Mouse (Mus musculus): Measurements from ENCODE around the gene Med6. TPM values are rescaled to one million over a fixed set of nuclear protein-coding genes. Genes with fewer than 3 reads are reported as not detected.

The Med6 gene
- polyA plus RNA-seq, 1 experiment from 2014 or later = 54.8 TPM

GRCm38 (mm10) chr12:81619302-81619701, 24.5 kb upstream of the Med6 start:
- 17% methylated on average over 5 of the region's 5 CpGs for WGBS
- Histone ChIP-seq H3K36me3 (no peaks in the 10 kb centered on the region), H3K4me1 (no peaks in the 10 kb centered on the region), H3K4me2 (replicated peaks) (no peak overlapping the region), H3K4me3 (no peak overlapping the region), H3K27me3 (no peaks in the 10 kb centered on the region), H3K9me3 (no peaks in the 10 kb centered on the region), H3K9ac (replicated peaks) (no peak overlapping the region), H3K27ac (replicated peaks) (no peak overlapping the region)
- ATAC-seq (replicated peaks) = no peak; the same call in 1 of the 2 replicates

GRCm38 (mm10) chr12:81616980-81617379, 22.2 kb upstream of the Med6 start:
- no peaks in the 10 kb centered on the region for H3K36me3 ChIP-seq
- H3K4me3 ChIP-seq = no peak overlapping the region
- 82% methylated on average over 7 of the region's 7 CpGs for WGBS
- H3K4me1 ChIP-seq = no peaks in the 10 kb centered on the region
- H3K9ac ChIP-seq (replicated peaks) = no peak overlapping the region
- H3K9me3 ChIP-seq = no peaks in the 10 kb centered on the region
- no peak overlapping the region for H3K27ac ChIP-seq (replicated peaks)
- ATAC-seq (replicated peaks) = no peak
- no peak overlapping the region for H3K4me2 ChIP-seq (replicated peaks)
- H3K27me3 ChIP-seq = no peaks in the 10 kb centered on the region

GRCm38 (mm10) chr12:81615807-81616206, 21.0 kb upstream of the Med6 start:
- Histone ChIP-seq H3K27me3 (no peaks in the 10 kb centered on the region), H3K4me1 (no peaks in the 10 kb centered on the region), H3K4me3 (no peak overlapping the region), H3K4me2 (replicated peaks) (no peak overlapping the region), H3K9me3 (no peaks in the 10 kb centered on the region), H3K36me3 (no peaks in the 10 kb centered on the region), H3K9ac (replicated peaks) (no peak overlapping the region), H3K27ac (replicated peaks) (no peak overlapping the region)
- 89% methylated on average over 6 of the region's 6 CpGs for WGBS
- no peak for ATAC-seq (replicated peaks)

- no peaks in the 10 kb centered on the region for H3K36me3 ChIP-seq
These were observed 14.6 kb upstream of the Med6 start for GRCm38 (mm10) chr12:81609445-81609844.

GRCm38 (mm10) chr12:81604995-81605784, 10.4 kb upstream of the Med6 start:
- WGBS = 62% methylated on average over 5 of the region's 5 CpGs
- Histone ChIP-seq H3K27ac (replicated peaks) (no peak overlapping the region), H3K4me1 (no peaks in the 10 kb centered on the region), H3K4me2 (replicated peaks) (no peak overlapping the region), H3K9ac (replicated peaks) (no peak overlapping the region), H3K9me3 (no peaks in the 10 kb centered on the region), H3K36me3 (no peaks in the 10 kb centered on the region), H3K27me3 (no peaks in the 10 kb centered on the region; the same call in 1 of the 2 replicates), H3K4me3 (no peak overlapping the region)
- no peak for ATAC-seq (replicated peaks)

More at GRCm38 (mm10) chr12:81609445-81609844, 14.6 kb upstream of the Med6 start:
- H3K9me3 ChIP-seq = no peaks in the 10 kb centered on the region
- no peak overlapping the region for H3K4me2 ChIP-seq (replicated peaks)
- H3K27me3 ChIP-seq = no peaks in the 10 kb centered on the region
- no peak for ATAC-seq (replicated peaks)
- no peak overlapping the region for H3K4me3 ChIP-seq
- no peak overlapping the region for H3K27ac ChIP-seq (replicated peaks)
- H3K4me1 ChIP-seq = no peaks in the 10 kb centered on the region
- no peak overlapping the region for H3K9ac ChIP-seq (replicated peaks)

GRCm38 (mm10) chr12:81596547-81597262, 1.9 kb upstream of the Med6 start:
- Histone ChIP-seq H3K4me3 (no peak overlapping the region), H3K36me3 (no peaks in the 10 kb centered on the region), H3K27me3 (no peaks in the 10 kb centered on the region; the same call in 1 of the 2 replicates), H3K27ac (replicated peaks) (no peak overlapping the region), H3K4me1 (peaks cover 12% of the 10 kb centered on the region), H3K9me3 (no peaks in the 10 kb centered on the region), H3K9ac (replicated peaks) (no peak overlapping the region), H3K4me2 (replicated peaks) (no peak overlapping the region)
- no peak for ATAC-seq (replicated peaks)
- WGBS = 75% methylated on average over 8 of the region's 8 CpGs

GRCm38 (mm10) chr12:81568374-81568773, 26.4 kb downstream of the Med6 start, which contains the start of gene Adam21:
TSS of gene Adam21 (minus strand) at chr12:81568474.
- Histone ChIP-seq H3K4me3 (no peak within 1 kb of the TSS), H3K9ac (replicated peaks) (no peak within 1 kb of the TSS), H3K4me1 (no peaks in the 10 kb centered on the region), H3K9me3 (no peaks in the 10 kb centered on the region), H3K4me2 (replicated peaks) (no peak within 1 kb of the TSS), H3K36me3 (peaks cover 14% of the 10 kb centered on the region), H3K27me3 (no peaks in the 10 kb centered on the region), H3K27ac (replicated peaks) (no peak within 1 kb of the TSS)
- no peak for ATAC-seq (replicated peaks)
- WGBS = 86% methylated on average over 1 of the region's 1 CpGs

- H3K4me1 ChIP-seq = no peaks in the 10 kb centered on the region
- H3K36me3 ChIP-seq = peaks cover 11% of the 10 kb centered on the region
- WGBS = 87% methylated on average over 5 of the region's 5 CpGs
- H3K4me2 ChIP-seq (replicated peaks) = no peak overlapping the region
- no peak overlapping the region for H3K27ac ChIP-seq (replicated peaks)
- no peak for ATAC-seq (replicated peaks)
- H3K27me3 ChIP-seq = no peaks in the 10 kb centered on the region
- H3K9me3 ChIP-seq = no peaks in the 10 kb centered on the region
- no peak overlapping the region for H3K9ac ChIP-seq (replicated peaks)
- H3K4me3 ChIP-seq = no peak overlapping the region
These were observed 26.9 kb downstream of the Med6 start for GRCm38 (mm10) chr12:81567931-81568330.

GRCm38 (mm10) chr12:81564173-81564572, 30.6 kb downstream of the Med6 start:
- Histone ChIP-seq H3K4me3 (no peak overlapping the region), H3K4me2 (replicated peaks) (no peak overlapping the region), H3K27me3 (no peaks in the 10 kb centered on the region), H3K4me1 (no peaks in the 10 kb centered on the region), H3K9ac (replicated peaks) (no peak overlapping the region), H3K36me3 (no peaks in the 10 kb centered on the region), H3K27ac (replicated peaks) (no peak overlapping the region), H3K9me3 (no peaks in the 10 kb centered on the region)
- WGBS = 96% methylated on average over 3 of the region's 3 CpGs
- no peak for ATAC-seq (replicated peaks)

- no peak overlapping the region for H3K4me3 ChIP-seq
- H3K27me3 ChIP-seq = no peaks in the 10 kb centered on the region
- 91% methylated on average over 3 of the region's 3 CpGs for WGBS
- no peaks in the 10 kb centered on the region for H3K9me3 ChIP-seq
- ATAC-seq (replicated peaks) = no peak
- no peak overlapping the region for H3K27ac ChIP-seq (replicated peaks)
- H3K4me1 ChIP-seq = no peaks in the 10 kb centered on the region
- no peak overlapping the region for H3K4me2 ChIP-seq (replicated peaks)
- no peak overlapping the region for H3K9ac ChIP-seq (replicated peaks)
- no peaks in the 10 kb centered on the region for H3K36me3 ChIP-seq
These were observed 45.5 kb downstream of the Med6 start for GRCm38 (mm10) chr12:81549286-81549685.

- Histone ChIP-seq H3K9ac (replicated peaks) (no peak overlapping the region), H3K4me2 (replicated peaks) (no peak overlapping the region), H3K27me3 (no peaks in the 10 kb centered on the region), H3K9me3 (no peaks in the 10 kb centered on the region), H3K4me1 (no peaks in the 10 kb centered on the region), H3K4me3 (no peak overlapping the region), H3K36me3 (no peaks in the 10 kb centered on the region), H3K27ac (replicated peaks) (no peak overlapping the region)
- no peak for ATAC-seq (replicated peaks)
- WGBS = 74% methylated on average over 4 of the region's 4 CpGs
These were observed 47.6 kb downstream of the Med6 start for GRCm38 (mm10) chr12:81547163-81547562.

GRCm38 (mm10) chr12:81533029-81533419, 61.8 kb downstream of the Med6 start:
- Histone ChIP-seq H3K9ac (replicated peaks) (peak overlapping the region; percentile 88), H3K4me3 (peak overlapping the region; percentile 83), H3K9me3 (no peaks in the 10 kb centered on the region), H3K36me3 (no peaks in the 10 kb centered on the region), H3K27me3 (no peaks in the 10 kb centered on the region), H3K27ac (replicated peaks) (peak overlapping the region; percentile 71), H3K4me2 (replicated peaks) (peak overlapping the region; percentile 66), H3K4me1 (peaks cover 15% of the 10 kb centered on the region)
- WGBS = 35% methylated on average over 4 of the region's 4 CpGs
- no peak; the same call in 1 of the 2 replicates for ATAC-seq (replicated peaks)

Measured in forebrain, embryonic 15.5 days (tissue).